Mouse (Mus musculus): ENCODE data around the gene Gucy1b1.

DNA sequence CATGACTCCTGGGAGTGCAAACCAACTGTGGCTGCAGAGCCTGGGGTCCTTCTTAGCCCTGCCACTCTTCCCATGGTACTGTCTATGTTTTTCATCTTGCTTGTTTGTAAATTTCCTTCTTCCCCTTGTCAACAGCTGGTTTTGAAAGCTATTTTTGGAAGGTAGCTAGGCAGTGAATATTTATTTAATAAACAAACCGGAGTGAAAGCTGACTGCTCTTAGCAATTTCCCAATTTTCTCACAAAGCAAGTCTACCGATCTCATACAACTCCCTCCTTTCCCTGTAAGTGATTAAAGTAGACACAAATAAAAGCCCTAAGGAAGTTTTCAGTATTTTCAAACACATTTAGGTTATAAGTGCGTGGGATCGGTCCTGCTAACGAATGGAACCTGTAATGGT, 29.6 kb downstream of the Gucy1b1 start:
- TF ChIP-seq CTCF (IDR thresholded peaks at IDR 0.05; ENCODE audit: insufficient read depth, low read length), result no peak
- TF ChIP-seq POLR2A (IDR thresholded peaks at IDR 0.05; ENCODE audit: borderline replicate concordance, extremely low read depth, low read depth, low read length), result no peak

All from lung, adult 2 months (tissue).